Mouse (Mus musculus): ENCODE measurements around the gene Ctnna3. TPM values are rescaled to one million over a fixed set of nuclear protein-coding genes. Genes with fewer than 3 reads are reported as not detected.

The Ctnna3 gene
- polyA plus RNA-seq, 1 experiment = 0.25 TPM

DNA sequence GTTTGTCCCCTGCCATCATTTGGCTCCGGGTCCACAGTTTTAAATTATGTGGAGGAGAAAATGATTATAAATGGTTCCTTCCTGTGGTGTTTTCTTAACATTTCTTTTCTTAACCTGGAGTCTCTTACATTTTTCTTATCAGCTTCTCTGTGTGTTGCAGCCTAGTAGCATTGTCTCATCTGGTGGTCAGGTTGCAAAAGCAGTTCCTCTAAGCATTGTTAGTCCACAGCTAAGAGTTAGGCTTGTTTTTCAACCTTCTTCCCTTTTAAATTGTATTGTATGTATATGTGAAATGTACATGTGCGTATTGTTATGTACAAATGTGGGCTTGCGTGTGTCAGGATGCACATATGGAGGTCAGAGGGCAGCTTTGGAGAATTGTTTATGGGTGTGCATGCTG lies 220.4 kb downstream of the Ctnna3 start:
- TF ChIP-seq CTCF (IDR thresholded peaks at IDR 0.05; ENCODE audit: borderline replicate concordance, extremely low read depth, insufficient read depth, insufficient read length) (no peak), POLR2A (IDR thresholded peaks at IDR 0.05; ENCODE audit: borderline replicate concordance, extremely low read depth, insufficient read depth, insufficient read length, poor library complexity, severe bottlenecking) (no peak)

GRCm38 (mm10) chr10:63652887-63653286 lies 223.0 kb downstream of the Ctnna3 start:
- TF ChIP-seq POLR2A (IDR thresholded peaks at IDR 0.05; ENCODE audit: borderline replicate concordance, extremely low read depth, insufficient read depth, insufficient read length, poor library complexity, severe bottlenecking) (no peak), CTCF (IDR thresholded peaks at IDR 0.05; ENCODE audit: borderline replicate concordance, extremely low read depth, insufficient read depth, insufficient read length) (no peak)
- DNase-seq (ENCODE audit: low read depth) = no peak

More for the DNA sequence above, 220.4 kb downstream of the Ctnna3 start:
- no peak for DNase-seq (ENCODE audit: low read depth)

DNA sequence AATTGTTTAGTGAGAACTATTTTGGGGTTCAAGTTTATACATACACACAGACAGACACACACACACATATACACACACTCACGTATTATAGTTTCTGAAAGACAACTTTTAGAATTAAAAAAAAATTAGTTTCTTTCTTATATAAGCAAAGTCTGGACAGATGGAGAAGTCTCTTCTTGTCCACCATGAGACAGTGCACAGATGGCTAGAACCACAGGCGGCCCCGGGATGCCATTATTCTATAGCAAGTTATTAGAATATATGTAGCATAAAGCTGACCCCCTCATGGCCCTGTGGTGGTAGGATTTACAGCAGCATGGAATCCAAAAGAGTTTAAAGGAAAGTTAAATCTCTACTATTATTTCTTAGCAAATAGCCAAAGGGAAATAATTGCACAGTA lies 223.7 kb downstream of the Ctnna3 start:
- no peak for DNase-seq (ENCODE audit: low read depth)
- no peak for TF ChIP-seq POLR2A (IDR thresholded peaks at IDR 0.05; ENCODE audit: borderline replicate concordance, extremely low read depth, insufficient read depth, insufficient read length, poor library complexity, severe bottlenecking)
- no peak for TF ChIP-seq CTCF (IDR thresholded peaks at IDR 0.05; ENCODE audit: borderline replicate concordance, extremely low read depth, insufficient read depth, insufficient read length)

- no peak for TF ChIP-seq POLR2A (IDR thresholded peaks at IDR 0.05; ENCODE audit: borderline replicate concordance, extremely low read depth, insufficient read depth, insufficient read length, poor library complexity, severe bottlenecking)
- TF ChIP-seq CTCF (IDR thresholded peaks at IDR 0.05; ENCODE audit: borderline replicate concordance, extremely low read depth, insufficient read depth, insufficient read length) = no peak
- DNase-seq (ENCODE audit: low read depth) = no peak
Observed at GRCm38 (mm10) chr10:63654560-63654959, 224.7 kb downstream of the Ctnna3 start.

GRCm38 (mm10) chr10:63676343-63676742 lies 246.4 kb downstream of the Ctnna3 start:
- no peak for DNase-seq (ENCODE audit: low read depth)
- no peak for TF ChIP-seq CTCF (IDR thresholded peaks at IDR 0.05; ENCODE audit: borderline replicate concordance, extremely low read depth, insufficient read depth, insufficient read length)
- TF ChIP-seq POLR2A (IDR thresholded peaks at IDR 0.05; ENCODE audit: borderline replicate concordance, extremely low read depth, insufficient read depth, insufficient read length, poor library complexity, severe bottlenecking) = no peak

GRCm38 (mm10) chr10:63689233-63689632 lies 259.3 kb downstream of the Ctnna3 start:
- no peak for DNase-seq (ENCODE audit: low read depth)
- TF ChIP-seq POLR2A (IDR thresholded peaks at IDR 0.05; ENCODE audit: borderline replicate concordance, extremely low read depth, insufficient read depth, insufficient read length, poor library complexity, severe bottlenecking) = no peak
- TF ChIP-seq CTCF (IDR thresholded peaks at IDR 0.05; ENCODE audit: borderline replicate concordance, extremely low read depth, insufficient read depth, insufficient read length) = no peak

- DNase-seq (ENCODE audit: low read depth) = no peak
- TF ChIP-seq CTCF (IDR thresholded peaks at IDR 0.05; ENCODE audit: borderline replicate concordance, extremely low read depth, insufficient read depth, insufficient read length) (no peak), POLR2A (IDR thresholded peaks at IDR 0.05; ENCODE audit: borderline replicate concordance, extremely low read depth, insufficient read depth, insufficient read length, poor library complexity, severe bottlenecking) (no peak)
Observed at GRCm38 (mm10) chr10:63689651-63690050, 259.8 kb downstream of the Ctnna3 start.

DNA sequence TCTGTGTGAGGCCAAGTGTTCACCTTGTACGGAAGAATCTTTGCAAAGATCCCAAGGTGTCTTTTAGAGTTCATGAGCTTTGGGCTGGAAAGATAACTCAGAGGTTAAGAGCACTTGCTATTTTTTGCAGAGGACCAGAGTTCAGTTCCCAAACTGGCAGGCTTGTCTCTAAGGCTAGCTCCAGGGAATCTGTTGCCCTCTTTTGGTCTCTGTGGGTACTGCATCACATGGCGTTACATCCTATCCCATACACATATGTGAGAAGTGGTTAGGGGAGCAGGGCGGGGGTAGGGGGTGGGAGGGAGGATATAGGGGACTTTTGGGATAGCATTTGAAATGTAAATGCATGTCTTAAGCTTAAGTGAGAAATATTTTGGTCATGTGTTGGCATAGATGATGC lies 262.1 kb downstream of the Ctnna3 start:
- DNase-seq (ENCODE audit: low read depth) = peak; percentile 51
- TF ChIP-seq CTCF (IDR thresholded peaks at IDR 0.05; ENCODE audit: borderline replicate concordance, extremely low read depth, insufficient read depth, insufficient read length) (peak; percentile 59; the same call in 1 of the 2 replicates), POLR2A (IDR thresholded peaks at IDR 0.05; ENCODE audit: borderline replicate concordance, extremely low read depth, insufficient read depth, insufficient read length, poor library complexity, severe bottlenecking) (no peak)

GRCm38 (mm10) chr10:63710211-63710610 lies 280.3 kb downstream of the Ctnna3 start:
- no peak for TF ChIP-seq POLR2A (IDR thresholded peaks at IDR 0.05; ENCODE audit: borderline replicate concordance, extremely low read depth, insufficient read depth, insufficient read length, poor library complexity, severe bottlenecking)
- no peak for DNase-seq (ENCODE audit: low read depth)

DNA sequence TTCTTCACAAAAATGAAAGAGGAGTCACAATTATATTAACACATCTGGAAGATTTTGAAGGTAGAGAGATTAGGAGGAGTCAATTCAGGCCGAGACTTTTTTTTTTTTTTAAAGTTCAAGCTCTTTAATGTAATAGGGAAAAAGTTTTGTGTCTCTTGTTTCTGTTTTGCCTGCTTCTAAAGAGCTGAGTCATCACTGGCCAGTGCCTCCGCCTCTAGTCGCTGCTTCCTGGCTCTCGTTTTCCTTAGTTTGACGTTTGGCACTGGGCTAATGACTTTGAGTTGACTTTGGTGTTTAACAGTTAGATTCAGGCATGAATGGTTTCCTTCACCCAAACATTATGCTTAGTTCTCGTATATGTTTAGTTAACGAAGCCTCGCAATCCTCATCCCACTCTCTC lies 282.6 kb downstream of the Ctnna3 start:
- DNase-seq (ENCODE audit: low read depth) = no peak

GRCm38 (mm10) chr10:63714151-63714550 lies 284.3 kb downstream of the Ctnna3 start:
- no peak for DNase-seq (ENCODE audit: low read depth)
- no peak for TF ChIP-seq POLR2A (IDR thresholded peaks at IDR 0.05; ENCODE audit: borderline replicate concordance, extremely low read depth, insufficient read depth, insufficient read length, poor library complexity, severe bottlenecking)
- TF ChIP-seq CTCF (IDR thresholded peaks at IDR 0.05; ENCODE audit: borderline replicate concordance, extremely low read depth, insufficient read depth, insufficient read length) = no peak

More for the DNA sequence above, 282.6 kb downstream of the Ctnna3 start:
- TF ChIP-seq CTCF (IDR thresholded peaks at IDR 0.05; ENCODE audit: borderline replicate concordance, extremely low read depth, insufficient read depth, insufficient read length) = no peak
- TF ChIP-seq POLR2A (IDR thresholded peaks at IDR 0.05; ENCODE audit: borderline replicate concordance, extremely low read depth, insufficient read depth, insufficient read length, poor library complexity, severe bottlenecking) = no peak

- DNase-seq (ENCODE audit: low read depth) = no peak
- TF ChIP-seq CTCF (IDR thresholded peaks at IDR 0.05; ENCODE audit: borderline replicate concordance, extremely low read depth, insufficient read depth, insufficient read length) = no peak
- no peak for TF ChIP-seq POLR2A (IDR thresholded peaks at IDR 0.05; ENCODE audit: borderline replicate concordance, extremely low read depth, insufficient read depth, insufficient read length, poor library complexity, severe bottlenecking)
Observed at GRCm38 (mm10) chr10:63768871-63769270, 339.0 kb downstream of the Ctnna3 start.

All from brain, embryonic 14.5 days (tissue).